Mouse (Mus musculus): ENCODE data around the gene Tmem198.

Tmem198 gene

DNA sequence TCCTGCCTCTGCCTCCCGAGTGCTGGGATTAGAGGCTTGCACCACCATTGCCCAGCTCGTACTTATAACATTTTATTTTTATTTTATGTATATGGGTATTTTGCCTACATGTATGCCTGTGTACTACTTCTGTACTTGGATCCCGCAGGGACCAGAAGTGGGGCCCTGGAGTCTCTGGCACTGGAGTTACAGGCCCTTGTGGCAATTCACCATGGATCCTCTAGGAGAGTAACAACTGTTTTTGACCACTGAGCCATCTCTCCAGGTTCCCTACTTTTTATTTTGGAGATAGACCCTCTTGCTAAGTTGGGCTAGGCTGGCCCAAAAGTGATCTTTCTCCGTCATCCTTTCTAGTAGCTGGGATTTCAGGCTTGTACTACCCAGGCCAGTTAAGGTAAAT, 39.1 kb downstream of the Tmem198 start:
- no peak for DNase-seq (ENCODE audit: low spot score)

DNA sequence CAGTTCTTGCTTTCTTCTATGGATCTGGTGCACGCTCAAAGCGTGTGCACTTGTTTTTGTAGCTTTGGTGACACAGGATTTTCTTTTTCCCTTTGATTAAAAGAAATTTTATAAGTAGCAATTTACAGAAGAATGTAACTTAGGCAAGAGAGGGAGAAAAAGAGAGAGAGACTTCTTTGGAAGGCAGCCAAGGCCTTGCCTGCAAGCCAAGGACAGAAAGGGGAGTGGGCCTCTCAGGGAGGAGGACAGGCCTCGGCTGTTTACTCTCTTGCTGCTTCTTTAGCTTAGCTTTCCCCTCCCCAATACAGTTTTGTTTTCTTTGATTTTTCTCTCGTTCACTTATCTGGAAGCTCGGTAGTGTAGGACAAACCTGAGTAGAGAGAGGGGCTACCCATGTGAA, 40.2 kb downstream of the Tmem198 start:
- DNase-seq (ENCODE audit: low spot score), result no peak

GRCm38 (mm10) chr1:75521321-75522031, 42.1 kb downstream of the Tmem198 start, which contains the start of gene Stk11ip:
Stk11ip (plus strand) TSS chr1:75521529.
- peak; percentile 95 for DNase-seq (ENCODE audit: low spot score)

- DNase-seq (ENCODE audit: low spot score), result no peak
These were observed 45.3 kb downstream of the Tmem198 start for GRCm38 (mm10) chr1:75524679-75525078.

- DNase-seq (ENCODE audit: low spot score), result no peak
These were observed 51.2 kb downstream of the Tmem198 start for GRCm38 (mm10) chr1:75530546-75530945.

GRCm38 (mm10) chr1:75532280-75533172, 53.2 kb downstream of the Tmem198 start:
- no peak for DNase-seq (ENCODE audit: low spot score)

DNA sequence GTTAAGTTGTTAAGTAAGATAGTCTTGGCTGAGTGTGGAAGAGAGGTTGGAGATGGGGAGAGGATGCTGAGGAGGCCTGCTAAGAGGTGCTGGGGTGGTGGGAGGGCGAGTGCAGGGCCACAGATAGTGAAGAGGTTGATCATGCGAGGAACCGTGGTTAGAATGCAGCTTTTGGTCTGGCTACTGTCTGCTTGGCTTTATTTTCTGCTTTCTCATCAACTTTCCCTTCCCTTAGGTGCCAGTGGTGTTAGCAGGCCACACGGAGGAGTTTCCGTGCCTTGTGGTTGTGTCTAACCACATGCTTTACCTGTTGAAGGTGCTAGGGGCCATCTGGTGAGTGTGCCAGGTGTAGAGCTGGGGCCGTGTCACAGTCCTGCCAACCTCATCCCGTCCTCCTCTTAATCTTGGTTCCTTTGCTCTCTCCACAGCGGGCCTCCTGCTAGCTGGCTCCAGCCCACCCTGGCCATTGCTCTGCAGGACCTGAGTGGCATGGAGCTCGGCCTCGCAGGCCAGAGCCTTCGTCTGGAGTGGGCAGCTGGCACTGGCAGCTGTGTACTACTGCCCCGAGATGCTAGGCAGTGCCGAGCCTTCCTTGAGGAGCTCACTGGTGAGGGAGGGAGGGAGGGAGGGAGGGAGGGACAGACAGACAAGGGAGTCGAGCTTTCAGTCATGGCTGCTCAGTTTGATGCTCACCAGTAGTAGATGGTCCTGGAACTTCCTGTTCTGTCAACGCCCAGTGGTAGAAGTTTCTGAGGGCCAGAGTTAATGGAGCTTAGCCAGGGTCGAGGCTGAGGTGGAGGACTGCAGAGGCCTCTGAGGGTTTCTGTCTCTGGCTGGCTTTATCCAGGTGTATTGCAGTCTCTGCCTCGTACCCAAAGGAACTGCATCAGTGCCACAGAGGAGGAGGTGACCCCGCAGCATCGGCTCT, 54.3 kb downstream of the Tmem198 start:
- no peak for DNase-seq (ENCODE audit: low spot score)

All from urinary bladder, postnatal 14 days (tissue).